Mouse (Mus musculus) liver, embryonic 13.5 days (tissue): Measurements from ENCODE around the gene Stip1. TPM values are rescaled to one million over a fixed set of nuclear protein-coding genes. Genes with fewer than 3 reads are reported as not detected.

Experiments
- ATAC-seq: fragments of 200-750 bp; cut with Nextera tagmentation; 2 replicates; pipeline ENCODE4 v1.8.0; 2017; ENCODE audit warnings: low read depth, mild to moderate bottlenecking, moderate number of reproducible peaks, moderate library complexity
- DNase-seq: peaks from one replicate; pipeline ENCODE4 v3.0.0; 2022
- H3K27ac ChIP-seq: fragments of 300-500 bp; sonication (generic); 2 replicates; pipeline ENCODE4 v1.5.1; 2015; ENCODE audit warnings: moderate library complexity, mild to moderate bottlenecking, inconsistent platforms
- H3K27me3 ChIP-seq: fragments of 300-500 bp; sonication (generic); 2 replicates; pipeline ENCODE4 v1.6.1; 2015; ENCODE audit warnings: mild to moderate bottlenecking, inconsistent platforms
- H3K36me3 ChIP-seq: fragments of 300-500 bp; sonication (generic); 2 replicates; pipeline ENCODE4 v1.6.1; 2015; ENCODE audit warnings: mild to moderate bottlenecking, inconsistent platforms
- H3K4me1 ChIP-seq: fragments of 300-500 bp; sonication (generic); replicated peaks from 2 replicates; pipeline ENCODE4 v1.6.1; 2015; ENCODE audit warnings: inconsistent platforms
- H3K4me2 ChIP-seq: fragments of 300-500 bp; sonication (generic); 2 replicates; pipeline ENCODE4 v1.6.1; 2015; ENCODE audit warnings: inconsistent platforms, mild to moderate bottlenecking, moderate library complexity
- H3K4me3 ChIP-seq: fragments of 300-500 bp; sonication (generic); replicated peaks from 2 replicates; pipeline ENCODE4 v1.5.1; 2015; ENCODE audit warnings: mild to moderate bottlenecking, inconsistent platforms
- H3K9ac ChIP-seq: fragments of 300-500 bp; sonication (generic); 2 replicates; pipeline ENCODE4 v1.6.1; 2015; ENCODE audit warnings: mild to moderate bottlenecking, inconsistent platforms
- H3K9me3 ChIP-seq: fragments of 300-500 bp; sonication (generic); replicated peaks from 2 replicates; pipeline ENCODE4 v1.6.1; 2016; ENCODE audit warnings: inconsistent platforms
- WGBS: fragments of 180-500 bp; shearing (Covaris S2); methylation state at CpG from one replicate; pipeline ENCODE4 v1.1.7; 2015; ENCODE audit not compliant: insufficient replicate concordance; 5-methylcytosine and 5-hydroxymethylcytosine counted together
- polyA plus RNA-seq: library from polyadenylated mRNA; unstranded; fragments of >200 nt; fragmentation: Nextera tagmentation; extraction: Ambion mirVana; gene quantifications from 2 replicates; pipeline ENCODE4 v1.2.1, GENCODE M21; 2015

Stip1 gene
- polyA plus RNA-seq, 1 experiment from 2014 or later = 158 TPM

- peak overlapping the region; percentile 94 for H3K27ac ChIP-seq
- 14% methylated on average over 13 of the region's 13 CpGs for WGBS
- peaks cover 35% of the 10 kb centered on the region for H3K4me1 ChIP-seq
- no peaks in the 10 kb centered on the region for H3K9me3 ChIP-seq
- peak overlapping the region; percentile 73 for H3K4me3 ChIP-seq
- peak overlapping the region; percentile 93 for H3K4me2 ChIP-seq
- peaks cover 20% of the 10 kb centered on the region for H3K36me3 ChIP-seq
- ATAC-seq (no peak), DNase-seq (no peak)
- H3K27me3 ChIP-seq = no peaks in the 10 kb centered on the region
- peak overlapping the region; percentile 89 for H3K9ac ChIP-seq
Measured at GRCm38 (mm10) chr19:7040637-7041130, 917 bp upstream of the Stip1 start.

- ATAC-seq = peak; percentile 0
- WGBS = 1% methylated on average over 35 of the region's 35 CpGs
- peaks cover 35% of the 10 kb centered on the region for H3K36me3 ChIP-seq
- peak overlapping the region; percentile 92 for H3K27ac ChIP-seq
- peak; percentile 55 for DNase-seq
- peak overlapping the region; percentile 99 for H3K4me3 ChIP-seq
- peak overlapping the region; percentile 92 for H3K4me2 ChIP-seq
- peaks cover 35% of the 10 kb centered on the region for H3K4me1 ChIP-seq
- no peaks in the 10 kb centered on the region for H3K27me3 ChIP-seq
- H3K9ac ChIP-seq = peak overlapping the region; percentile 99
- H3K9me3 ChIP-seq = no peaks in the 10 kb centered on the region
Measured at GRCm38 (mm10) chr19:7039088-7039720, 563 bp downstream of the Stip1 start.

GRCm38 (mm10) chr19:7034006-7034405, 5.8 kb downstream of the Stip1 start:
- Histone ChIP-seq H3K27me3 (no peaks in the 10 kb centered on the region), H3K9me3 (no peaks in the 10 kb centered on the region), H3K4me1 (peaks cover 24% of the 10 kb centered on the region), H3K27ac (no peak overlapping the region), H3K9ac (no peak overlapping the region), H3K4me3 (no peak overlapping the region), H3K36me3 (peaks cover 85% of the 10 kb centered on the region), H3K4me2 (no peak overlapping the region)
- DNase-seq = no peak
- WGBS = 83% methylated on average over 5 of the region's 5 CpGs
- no peak for ATAC-seq

- no peak for DNase-seq
- H3K36me3 ChIP-seq = peaks cover 99% of the 10 kb centered on the region
- no peak overlapping the region for H3K9ac ChIP-seq
- no peaks in the 10 kb centered on the region for H3K4me1 ChIP-seq
- no peaks in the 10 kb centered on the region for H3K27me3 ChIP-seq
- WGBS = 89% methylated on average over 5 of the region's 5 CpGs
- no peaks in the 10 kb centered on the region for H3K9me3 ChIP-seq
- ATAC-seq = no peak
- H3K27ac ChIP-seq = no peak overlapping the region; the same call in 1 of the 2 replicates
- H3K4me3 ChIP-seq = no peak overlapping the region
- no peak overlapping the region for H3K4me2 ChIP-seq
Measured at GRCm38 (mm10) chr19:7029531-7029930, 10.2 kb downstream of the Stip1 start.

- Histone ChIP-seq H3K27me3 (no peaks in the 10 kb centered on the region), H3K27ac (peak overlapping the region; percentile 98), H3K4me3 (peak overlapping the region; percentile 74), H3K4me1 (peaks cover 53% of the 10 kb centered on the region), H3K36me3 (peaks cover 76% of the 10 kb centered on the region), H3K4me2 (peak overlapping the region; percentile 89), H3K9ac (peak overlapping the region; percentile 92), H3K9me3 (no peaks in the 10 kb centered on the region)
- no peak for ATAC-seq
- WGBS = 19% methylated on average over 3 of the region's 3 CpGs
- DNase-seq = peak; percentile 54
Measured at GRCm38 (mm10) chr19:7020224-7020641, 19.5 kb downstream of the Stip1 start.

- H3K4me3 ChIP-seq = peak within 1 kb of the TSS; percentile 74
- peaks cover 73% of the 10 kb centered on the region for H3K36me3 ChIP-seq
- H3K4me2 ChIP-seq = peak within 1 kb of the TSS; percentile 89
- peak within 1 kb of the TSS; percentile 92 for H3K9ac ChIP-seq
- DNase-seq (peak; percentile 74), ATAC-seq (peak; percentile 83)
- peak within 1 kb of the TSS; percentile 98 for H3K27ac ChIP-seq
- H3K4me1 ChIP-seq = peaks cover 53% of the 10 kb centered on the region
- H3K27me3 ChIP-seq = no peaks in the 10 kb centered on the region
- WGBS = 9% methylated on average over 5 of the region's 5 CpGs
- H3K9me3 ChIP-seq = no peaks in the 10 kb centered on the region
Measured at GRCm38 (mm10) chr19:7019191-7019590, 20.6 kb downstream of the Stip1 start, which contains the start of gene Fermt3. Gene Fermt3 (minus strand): TSS chr19:7019469.

- WGBS = 21% methylated on average over 11 of the region's 11 CpGs
- peak overlapping the region; percentile 98 for H3K27ac ChIP-seq
Measured at GRCm38 (mm10) chr19:7018546-7018945, 21.2 kb downstream of the Stip1 start.

GRCm38 (mm10) chr19:7017541-7018457, 22.0 kb downstream of the Stip1 start:
- 16% methylated on average over 12 of the region's 12 CpGs for WGBS
- DNase-seq (peak; percentile 79), ATAC-seq (peak; percentile 88)
- Histone ChIP-seq H3K9ac (peak overlapping the region; percentile 92), H3K9me3 (no peaks in the 10 kb centered on the region), H3K27ac (peak overlapping the region; percentile 98), H3K4me3 (peak overlapping the region; percentile 74), H3K36me3 (peaks cover 73% of the 10 kb centered on the region), H3K27me3 (no peaks in the 10 kb centered on the region), H3K4me1 (peaks cover 60% of the 10 kb centered on the region), H3K4me2 (peak overlapping the region; percentile 89)

More at GRCm38 (mm10) chr19:7018546-7018945, 21.2 kb downstream of the Stip1 start:
- H3K36me3 ChIP-seq = peaks cover 73% of the 10 kb centered on the region
- peaks cover 53% of the 10 kb centered on the region for H3K4me1 ChIP-seq
- ATAC-seq = peak; percentile 12
- peak overlapping the region; percentile 89 for H3K4me2 ChIP-seq
- no peaks in the 10 kb centered on the region for H3K9me3 ChIP-seq
- peak overlapping the region; percentile 92 for H3K9ac ChIP-seq
- H3K27me3 ChIP-seq = no peaks in the 10 kb centered on the region
- H3K4me3 ChIP-seq = peak overlapping the region; percentile 74
- no peak for DNase-seq

- H3K27ac ChIP-seq = no peak overlapping the region
- no peak for ATAC-seq
- 87% methylated on average over 20 of the region's 20 CpGs for WGBS
- DNase-seq = no peak
- H3K4me3 ChIP-seq = no peak overlapping the region
- H3K9ac ChIP-seq = no peak overlapping the region
- H3K4me2 ChIP-seq = no peak overlapping the region
- H3K36me3 ChIP-seq = peaks cover 63% of the 10 kb centered on the region
- H3K9me3 ChIP-seq = no peaks in the 10 kb centered on the region
- peaks cover 43% of the 10 kb centered on the region for H3K4me1 ChIP-seq
- H3K27me3 ChIP-seq = no peaks in the 10 kb centered on the region
Measured at GRCm38 (mm10) chr19:7014481-7015135, 25.2 kb downstream of the Stip1 start.

- ATAC-seq (no peak), DNase-seq (no peak)
- 94% methylated on average over 9 of the region's 9 CpGs for WGBS
- no peaks in the 10 kb centered on the region for H3K27me3 ChIP-seq
- peaks cover 65% of the 10 kb centered on the region for H3K36me3 ChIP-seq
- H3K4me3 ChIP-seq = no peak overlapping the region
- H3K4me2 ChIP-seq = no peak overlapping the region
- peaks cover 37% of the 10 kb centered on the region for H3K4me1 ChIP-seq
- H3K9ac ChIP-seq = no peak overlapping the region
- no peak overlapping the region for H3K27ac ChIP-seq
- no peaks in the 10 kb centered on the region for H3K9me3 ChIP-seq
Measured at GRCm38 (mm10) chr19:7013984-7014383, 25.8 kb downstream of the Stip1 start.

- DNase-seq (no peak), ATAC-seq (no peak)
- 75% methylated on average over 4 of the region's 4 CpGs for WGBS
Measured at GRCm38 (mm10) chr19:7012426-7012825, 27.3 kb downstream of the Stip1 start.

More at GRCm38 (mm10) chr19:7012426-7012825, 27.3 kb downstream of the Stip1 start:
- H3K4me3 ChIP-seq = no peak overlapping the region
- peaks cover 75% of the 10 kb centered on the region for H3K36me3 ChIP-seq
- H3K4me2 ChIP-seq = no peak overlapping the region
- no peaks in the 10 kb centered on the region for H3K27me3 ChIP-seq
- no peak overlapping the region for H3K9ac ChIP-seq
- no peak overlapping the region; the same call in 1 of the 2 replicates for H3K27ac ChIP-seq
- H3K9me3 ChIP-seq = no peaks in the 10 kb centered on the region
- peaks cover 21% of the 10 kb centered on the region for H3K4me1 ChIP-seq
